Mouse (Mus musculus): ENCODE measurements around the gene Ctss. TPM values are rescaled to one million over a fixed set of nuclear protein-coding genes. Genes with fewer than 3 reads are reported as not detected.

Gene Ctss
- polyA plus RNA-seq, 1 experiment from 2014 or later = 1.9 TPM

Other genes starting within 250 kb of the Ctss start
- gene Mindy1, start 245.4 kb upstream of the Ctss start, polyA plus RNA-seq (2016; fragmentation: Nextera tagmentation; extraction: Ambion mirVana) = 26.2 and 27.0 TPM in 2 replicates
- 30.7 and 31.1 TPM in 2 replicates for gene Prune1, start 244.7 kb upstream of the Ctss start, polyA plus RNA-seq (2016; fragmentation: Nextera tagmentation; extraction: Ambion mirVana)
- 1.6 and 2.5 TPM in 2 replicates for gene Anxa9, start 219.6 kb upstream of the Ctss start, polyA plus RNA-seq (2016; fragmentation: Nextera tagmentation; extraction: Ambion mirVana)
- gene Cers2, start 212.0 kb upstream of the Ctss start, polyA plus RNA-seq (2016; fragmentation: Nextera tagmentation; extraction: Ambion mirVana) = 147 TPM in 2 replicates
- gene Setdb1, start 169.6 kb upstream of the Ctss start, polyA plus RNA-seq (2016; fragmentation: Nextera tagmentation; extraction: Ambion mirVana) = 33.0 and 42.8 TPM in 2 replicates
- gene 4930558C23Rik, start 123.9 kb upstream of the Ctss start, polyA plus RNA-seq (2016; fragmentation: Nextera tagmentation; extraction: Ambion mirVana) = not detected in 2 replicates
- 30.1 and 32.8 TPM in 2 replicates for gene Arnt, start 92.4 kb upstream of the Ctss start, polyA plus RNA-seq (2016; fragmentation: Nextera tagmentation; extraction: Ambion mirVana)
- 4.2 and 10.2 TPM in 2 replicates for gene Ctsk, start 27.5 kb upstream of the Ctss start, polyA plus RNA-seq (2016; fragmentation: Nextera tagmentation; extraction: Ambion mirVana)
- 0.19 TPM in 1 of 2 replicates, not detected in the other for gene Hormad1, start 32.9 kb downstream of the Ctss start, polyA plus RNA-seq (2016; fragmentation: Nextera tagmentation; extraction: Ambion mirVana)
- gene Golph3l, start 62.1 kb downstream of the Ctss start, polyA plus RNA-seq (2016; fragmentation: Nextera tagmentation; extraction: Ambion mirVana) = 23.4 and 25.4 TPM in 2 replicates
- gene Ensa, start 98.2 kb downstream of the Ctss start, polyA plus RNA-seq (2016; fragmentation: Nextera tagmentation; extraction: Ambion mirVana) = 59.3 and 67.2 TPM in 2 replicates
- 37.7 and 50.2 TPM in 2 replicates for gene Mcl1, start 132.0 kb downstream of the Ctss start, polyA plus RNA-seq (2016; fragmentation: Nextera tagmentation; extraction: Ambion mirVana)
- 4.2 and 5.7 TPM in 2 replicates for gene Adamtsl4, start 161.1 kb downstream of the Ctss start, polyA plus RNA-seq (2016; fragmentation: Nextera tagmentation; extraction: Ambion mirVana)
- 76.8 and 109 TPM in 2 replicates for gene Ecm1, start 212.8 kb downstream of the Ctss start, polyA plus RNA-seq (2016; fragmentation: Nextera tagmentation; extraction: Ambion mirVana)
- 61.9 and 62.6 TPM in 2 replicates for gene Tars2, start 233.4 kb downstream of the Ctss start, polyA plus RNA-seq (2016; fragmentation: Nextera tagmentation; extraction: Ambion mirVana)

Measured in heart, embryonic 10.5 days (tissue).